Mouse (Mus musculus) CH12.LX (cell line): ENCODE data around the gene Myh6. TPM values are rescaled to one million over a fixed set of nuclear protein-coding genes. Genes with fewer than 3 reads are reported as not detected.
A peak's percentile ranks its signal among the peaks of the same experiment; 100 is the strongest.

Experiments used
- DNase-seq: peaks from one replicate; pipeline ENCODE4 v3.0.0-alpha.2; 2013; ENCODE audit errors: extremely low read depth
- H3K27ac ChIP-seq: 2 replicates; pipeline ENCODE4 v1.5.1; 2012; ENCODE audit warnings: low read depth, mild to moderate bottlenecking, control low read depth, moderate library complexity; ENCODE audit not compliant: insufficient read depth
- H3K27me3 ChIP-seq: replicated peaks from 2 replicates; pipeline ENCODE3; 2012; ENCODE audit warnings: inconsistent platforms
- H3K36me3 ChIP-seq, 2 experiments: replicated peaks in 1 of 2; 2 replicates each; pipeline versions ENCODE3 to v1.6.1; 2012; ENCODE audit warnings: inconsistent platforms in 1 of 2, low read length in 1 of 2, mild to moderate bottlenecking in 1 of 2, mixed read lengths in 1 of 2, moderate library complexity in 1 of 2; ENCODE audit not compliant: control insufficient read depth in 1 of 2, insufficient read depth in 1 of 2
- H3K4me1 ChIP-seq, 2 experiments: 2 replicates each; pipeline ENCODE4 v1.6.1; 2012; ENCODE audit warnings: inconsistent platforms in 1 of 2, moderate library complexity in 1 of 2; ENCODE audit not compliant: insufficient read depth in 2 of 2, control insufficient read depth in 1 of 2
- H3K4me2 ChIP-seq: 2 replicates; pipeline ENCODE4 v1.6.1; 2012; ENCODE audit warnings: low read depth, mild to moderate bottlenecking, control low read depth; ENCODE audit not compliant: poor library complexity, insufficient read depth, severe bottlenecking
- H3K4me3 ChIP-seq, 3 experiments: fragments of 150-350 bp in 1 of 3; sonication (generic) in 1 of 3; replicated peaks in 1 of 3; 2 replicates each; pipeline versions ENCODE3 to v1.5.1; 2011 to 2012; ENCODE audit warnings: low read depth in 2 of 3, low read length in 2 of 3, mild to moderate bottlenecking in 2 of 3, moderate library complexity in 2 of 3, control low read depth in 1 of 3, improper control_type of control experiment in 1 of 3, inconsistent platforms in 1 of 3, mixed read lengths in 1 of 3; ENCODE audit not compliant: poor library complexity in 1 of 3
- H3K79me2 ChIP-seq: replicated peaks from 2 replicates; pipeline ENCODE4 v1.6.1; 2012; ENCODE audit warnings: mild to moderate bottlenecking, moderate library complexity; ENCODE audit not compliant: control insufficient read depth, poor library complexity, insufficient read depth, severe bottlenecking; ENCODE audit errors: extremely low read depth
- H3K9ac ChIP-seq: 2 replicates; pipeline ENCODE4 v1.6.1; 2012; ENCODE audit warnings: low read depth, mild to moderate bottlenecking, control low read depth, moderate library complexity; ENCODE audit not compliant: insufficient read depth
- H3K9me3 ChIP-seq: replicated peaks from 2 replicates; pipeline ENCODE3; 2012; ENCODE audit warnings: low read length, inconsistent platforms, mixed read lengths
- BHLHE40 ChIP-seq: IDR thresholded peaks from 2 replicates; pipeline ENCODE4 v1.6.1; 2011; ENCODE audit warnings: mild to moderate bottlenecking, low read depth, low read length, improper control_type of control experiment
- E2F4 ChIP-seq: IDR thresholded peaks from 2 replicates; pipeline ENCODE4 v1.6.1; 2011; ENCODE audit warnings: low read depth, low read length, improper control_type of control experiment; ENCODE audit not compliant: insufficient replicate concordance
- GABPA ChIP-seq: IDR thresholded peaks from 2 replicates; pipeline ENCODE4 v1.6.1; 2012; ENCODE audit warnings: low read depth, low read length, improper control_type of control experiment, inconsistent platforms; ENCODE audit not compliant: insufficient replicate concordance
- HCFC1 ChIP-seq: IDR thresholded peaks from 2 replicates; pipeline ENCODE4 v1.6.1; 2012; ENCODE audit warnings: low read depth, mild to moderate bottlenecking, inconsistent platforms, low read length, improper control_type of control experiment
- JUND ChIP-seq: conservative IDR thresholded peaks from 2 replicates; pipeline ENCODE4 v1.6.1; 2011; ENCODE audit warnings: low read depth, low read length, improper control_type of control experiment
- MAZ ChIP-seq: IDR thresholded peaks from 2 replicates; pipeline ENCODE4 v1.6.1; 2012; ENCODE audit warnings: low read depth, mild to moderate bottlenecking, inconsistent platforms, low read length, improper control_type of control experiment, moderate library complexity
- MEF2A ChIP-seq: IDR thresholded peaks from 2 replicates; pipeline ENCODE4 v1.6.1; 2014; ENCODE audit warnings: low read depth, mild to moderate bottlenecking, inconsistent platforms, low read length, improper control_type of control experiment, borderline replicate concordance
- MXI1 ChIP-seq: IDR thresholded peaks from 2 replicates; pipeline ENCODE4 v1.6.1; 2011; ENCODE audit warnings: mild to moderate bottlenecking, low read depth, low read length, improper control_type of control experiment
- NELFE ChIP-seq: IDR thresholded peaks from 2 replicates; pipeline ENCODE4 v1.6.1; 2011; ENCODE audit warnings: low read depth, low read length, improper control_type of control experiment
- PAX5 ChIP-seq: IDR thresholded peaks from 2 replicates; pipeline ENCODE4 v1.6.1; 2012; ENCODE audit warnings: low read length, inconsistent platforms, mixed read lengths
- RAD21 ChIP-seq: IDR thresholded peaks from 2 replicates; pipeline ENCODE4 v1.6.1; 2011; ENCODE audit warnings: low read depth, mild to moderate bottlenecking, low read length, improper control_type of control experiment, moderate library complexity
- RCOR1 ChIP-seq: conservative IDR thresholded peaks from 2 replicates; pipeline ENCODE4 v1.6.1; 2012; ENCODE audit warnings: low read depth, mild to moderate bottlenecking, inconsistent platforms, low read length, improper control_type of control experiment
- SIN3A ChIP-seq: IDR thresholded peaks from 2 replicates; pipeline ENCODE4 v1.6.1; 2012; ENCODE audit warnings: low read length, improper control_type of control experiment, inconsistent platforms
- SMC3 ChIP-seq: IDR thresholded peaks from 2 replicates; pipeline ENCODE4 v1.6.1; 2011; ENCODE audit warnings: low read depth, low read length, improper control_type of control experiment
- TBP ChIP-seq: conservative IDR thresholded peaks from 2 replicates; pipeline ENCODE4 v1.6.1; 2011; ENCODE audit warnings: low read depth, low read length, improper control_type of control experiment
- TCF12 ChIP-seq: IDR thresholded peaks from 2 replicates; pipeline ENCODE4 v1.6.1; 2014; ENCODE audit warnings: low read depth, mild to moderate bottlenecking, inconsistent platforms, low read length, improper control_type of control experiment
- UBTF ChIP-seq: IDR thresholded peaks from 2 replicates; pipeline ENCODE4 v1.6.1; 2012; ENCODE audit warnings: low read depth, mild to moderate bottlenecking, inconsistent platforms, low read length, improper control_type of control experiment, moderate library complexity
- USF1 ChIP-seq: IDR thresholded peaks from 2 replicates; pipeline ENCODE4 v1.6.1; 2014; ENCODE audit warnings: low read depth, mild to moderate bottlenecking, inconsistent platforms, low read length, improper control_type of control experiment
- ZKSCAN1 ChIP-seq: IDR thresholded peaks from 2 replicates; pipeline ENCODE4 v1.6.1; 2012; ENCODE audit warnings: low read depth, inconsistent platforms, low read length, improper control_type of control experiment, borderline replicate concordance
- dilution Hi-C: fragments of 300-500 bp; cut with MboI; formaldehyde crosslinking; loops from 2 replicates; pipeline ENCODE4 v1.14.3; 2020; ENCODE audit warnings: low sequenced_read_pairs; ENCODE audit not compliant: extremely low pct_unique_long_range_greater_than_20kb, extremely low pct_ligation_motif_present
- in situ Hi-C: fragments of 300-500 bp; cut with MboI; formaldehyde crosslinking; loops from 3 replicates; pipeline ENCODE4 v1.14.3; 2019; ENCODE audit warnings: low sequenced_read_pairs, low pct_ligation_motif_present, low pct_unique_long_range_greater_than_20kb, mixed read lengths
- polyA plus RNA-seq: library from polyadenylated mRNA; unstranded; fragments of >175 nt; gene quantifications from 2 replicates; pipeline ENCODE4 v1.2.1, GENCODE M21; 2012; ENCODE audit warnings: low read depth; ENCODE audit not compliant: insufficient read length
- total RNA-seq, 2 experiments: library from RNA; depleted of rRNA; stranded (reverse); fragments of 300-350 nt in 1 of 2; fragments of >200 nt in 1 of 2; gene quantifications; 2 replicates each; pipeline ENCODE4 v1.2.3; 2012 to 2014

Myh6 gene
- total and polyA plus RNA-seq, 3 experiments, result 0.04 to 1.5 (median 0.98) TPM

GRCm38 (mm10) chr14:54926401-54927158, 40.1 kb downstream of the Myh6 start:
- no peaks in the 10 kb centered on the region for H3K36me3 ChIP-seq
- no peak overlapping the region for H3K4me3 ChIP-seq
- peaks cover 0 to 5% of the 10 kb centered on the region in 2 experiments; a peak in 1 of 4 replicates for H3K4me1 ChIP-seq
- no peaks in the 10 kb centered on the region for H3K79me2 ChIP-seq
- TF ChIP-seq BHLHE40, result no peak
- no peak for TF ChIP-seq E2F4
- TF ChIP-seq MAZ, result no peak
- no peak for TF ChIP-seq PAX5
- no peak for TF ChIP-seq UBTF
- no peak for TF ChIP-seq NELFE
- peaks cover 90% of the 10 kb centered on the region for H3K27me3 ChIP-seq
- dilution Hi-C loops (no loop called here), in situ Hi-C loops (no loop called here)
- H3K9ac ChIP-seq, result no peak overlapping the region
- H3K9me3 ChIP-seq, result peaks cover 4% of the 10 kb centered on the region
- no peak overlapping the region for H3K4me2 ChIP-seq
- no peak overlapping the region for H3K27ac ChIP-seq
- DNase-seq, result no peak

- Histone ChIP-seq H3K9ac (no peak within 1 kb of the TSS), H3K79me2 (no peaks in the 10 kb centered on the region), H3K36me3 (no peaks in the 10 kb centered on the region), H3K4me1 (peaks cover 0 to 5% of the 10 kb centered on the region in 2 experiments; a peak in 1 of 4 replicates), H3K4me2 (no peak within 1 kb of the TSS), H3K4me3 (no peak within 1 kb of the TSS), H3K27ac (no peak within 1 kb of the TSS), H3K27me3 (peaks cover 94% of the 10 kb centered on the region), H3K9me3 (peaks cover 4% of the 10 kb centered on the region)
- no peak for TF ChIP-seq RCOR1
- in situ Hi-C loops, result no loop called here
- no peak for DNase-seq
- dilution Hi-C loops, result no loop called here
These were observed 41.1 kb downstream of the Myh6 start, which contains the start of gene Efs for GRCm38 (mm10) chr14:54925349-54926342. Gene Efs (minus strand): TSS chr14:54926126.

GRCm38 (mm10) chr14:54924641-54925348, 41.9 kb downstream of the Myh6 start:
- DNase-seq, result no peak
- in situ Hi-C loops, result no loop called here
- H3K9ac ChIP-seq, result no peak overlapping the region
- TF ChIP-seq HCFC1 (no peak), TBP (no peak), MEF2A (no peak), ZKSCAN1 (no peak), SIN3A (no peak), NELFE (no peak), GABPA (no peak), TCF12 (no peak), BHLHE40 (no peak), E2F4 (no peak), SMC3 (no peak), RAD21 (no peak), JUND (no peak), RCOR1 (no peak), USF1 (no peak), MXI1 (no peak)

More at GRCm38 (mm10) chr14:54924641-54925348, 41.9 kb downstream of the Myh6 start:
- Histone ChIP-seq H3K79me2 (no peaks in the 10 kb centered on the region), H3K4me3 (no peak overlapping the region), H3K4me2 (peak overlapping the region; percentile 39; the same call in 1 of the 2 replicates), H3K36me3 (no peaks in the 10 kb centered on the region), H3K27me3 (peaks cover 94% of the 10 kb centered on the region), H3K4me1 (peaks cover 0 to 5% of the 10 kb centered on the region in 2 experiments; a peak in 1 of 4 replicates), H3K27ac (no peak overlapping the region), H3K9me3 (peaks cover 4% of the 10 kb centered on the region)
- dilution Hi-C loops, result no loop called here
